Mouse (Mus musculus) T-helper 17 cell (primary cell): ENCODE data around the gene AI481877.
"Not testable (repeated sequence)": the region's sequence is repeated elsewhere in the genome, so short reads cannot be mapped to it uniquely, and the experiment has no call there.

ENCODE experiments used
- in situ Hi-C, 2 experiments: fragments of 300-600 bp; cut with MboI, MseI; formaldehyde crosslinking; loops; 1 replicate in 1 of 2; 2 replicates in 1 of 2; pipeline ENCODE4 v1.15.1; 2025; ENCODE audit warnings: high pct_unique_total_duplicates in 2 of 2

AI481877 gene

DNA sequence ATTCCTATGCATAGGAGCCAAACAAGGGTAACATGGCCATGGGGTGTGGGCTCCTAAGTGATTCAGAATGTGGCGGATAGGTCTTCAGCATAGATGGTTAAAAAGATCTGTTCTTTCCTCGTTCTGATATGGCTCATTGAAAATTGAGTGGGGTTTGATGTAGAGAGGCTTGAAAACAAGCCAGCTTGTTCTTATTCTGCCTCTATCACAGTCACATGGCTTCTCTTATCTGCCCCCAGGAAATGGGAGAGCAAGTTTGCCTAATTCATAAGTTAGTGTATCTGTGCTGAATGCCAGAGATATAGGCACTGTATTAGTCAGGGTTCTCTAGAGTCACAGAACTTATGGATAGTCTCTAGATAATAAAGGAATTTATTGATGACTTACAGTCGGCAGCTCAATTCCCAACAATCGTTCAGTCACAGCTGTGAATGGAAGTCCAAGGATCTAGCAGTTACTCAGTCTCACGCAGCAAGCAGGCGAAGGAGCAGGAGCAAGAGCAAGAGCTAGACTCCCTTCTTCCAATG lies at the start of gene AI481877:
Gene AI481877 (minus strand): TSS at position 477 of the 527 bp plus-strand sequence.
- in situ Hi-C loops, result not testable (repeated sequence)

DNA sequence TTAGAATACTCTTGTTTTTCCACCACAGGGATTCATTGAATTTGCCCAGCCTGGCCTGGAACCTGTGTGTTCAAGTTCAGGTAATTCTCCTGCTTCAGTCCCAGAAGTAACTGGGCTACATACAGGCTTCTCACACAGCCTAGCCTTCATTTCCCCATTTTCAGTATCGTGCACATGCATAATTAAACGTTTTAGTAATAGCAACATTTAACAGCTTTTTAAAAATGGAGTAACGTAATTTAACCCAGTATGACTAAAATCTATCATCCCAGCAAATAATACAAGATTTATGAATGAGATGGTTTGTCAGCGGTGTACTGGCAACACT lies 49.7 kb upstream of the AI481877 start:
- in situ Hi-C loops, result loop anchor here in 1 of 2 experiments (5.0 kb wide), 1 partner anchor 91 kb away; no protein-coding TSS in a partner anchor

DNA sequence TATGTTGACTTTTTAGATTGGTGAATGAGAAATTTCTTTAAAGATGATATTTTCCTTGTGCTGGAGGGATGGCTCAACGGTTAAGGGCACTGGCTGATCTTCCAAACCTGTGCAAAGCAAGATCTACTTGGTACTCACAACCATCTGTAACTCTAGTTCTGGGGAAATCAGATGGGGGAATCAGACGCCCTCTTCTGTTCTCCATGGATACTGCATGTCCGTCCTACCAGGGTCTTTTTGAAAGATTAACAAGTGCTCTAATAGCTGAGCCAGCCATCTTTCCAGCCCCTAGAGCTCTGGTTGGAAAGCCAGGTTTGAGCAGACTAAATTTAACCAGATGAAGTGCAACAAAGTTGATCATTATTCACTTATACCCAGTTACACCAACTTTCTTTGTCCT lies 48.5 kb upstream of the AI481877 start:
- in situ Hi-C loops, result loop anchor here in 1 of 2 experiments (5.0 kb wide), 1 partner anchor 90 kb away; no protein-coding TSS in a partner anchor

- in situ Hi-C loops, result loop anchor here in 1 of 2 experiments (5.0 kb wide), 1 partner anchor 88 kb away; no protein-coding TSS in a partner anchor
Observed at GRCm38 (mm10) chr4:59185671-59186070, 46.9 kb upstream of the AI481877 start.

GRCm38 (mm10) chr4:59181320-59182271 lies 42.8 kb upstream of the AI481877 start:
- in situ Hi-C loops, result no loop called here

- in situ Hi-C loops, result no loop called here
Observed at GRCm38 (mm10) chr4:59177566-59177965, 38.8 kb upstream of the AI481877 start.

DNA sequence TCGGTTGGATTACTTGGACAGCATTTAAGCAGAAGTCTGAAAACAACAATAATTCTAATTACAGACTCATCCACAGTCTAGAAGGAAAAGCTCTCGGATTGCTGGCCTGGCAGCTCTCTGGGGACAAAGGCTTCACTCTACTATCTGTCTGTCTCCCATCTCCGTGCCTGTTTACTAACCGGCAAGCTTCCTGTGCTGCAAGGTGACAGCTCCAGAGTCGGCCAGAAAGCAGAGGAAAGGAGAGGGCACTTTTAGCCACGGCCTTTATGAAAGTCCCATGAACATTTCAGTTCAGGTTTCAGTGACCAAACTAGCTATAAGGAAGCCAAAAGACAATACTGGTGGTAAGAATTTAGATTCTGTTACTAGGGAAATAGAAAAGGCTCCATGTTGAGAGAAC lies 37.1 kb upstream of the AI481877 start:
- in situ Hi-C loops, result no loop called here

- in situ Hi-C loops, result no loop called here
Observed at GRCm38 (mm10) chr4:59175003-59175402, 36.2 kb upstream of the AI481877 start.

DNA sequence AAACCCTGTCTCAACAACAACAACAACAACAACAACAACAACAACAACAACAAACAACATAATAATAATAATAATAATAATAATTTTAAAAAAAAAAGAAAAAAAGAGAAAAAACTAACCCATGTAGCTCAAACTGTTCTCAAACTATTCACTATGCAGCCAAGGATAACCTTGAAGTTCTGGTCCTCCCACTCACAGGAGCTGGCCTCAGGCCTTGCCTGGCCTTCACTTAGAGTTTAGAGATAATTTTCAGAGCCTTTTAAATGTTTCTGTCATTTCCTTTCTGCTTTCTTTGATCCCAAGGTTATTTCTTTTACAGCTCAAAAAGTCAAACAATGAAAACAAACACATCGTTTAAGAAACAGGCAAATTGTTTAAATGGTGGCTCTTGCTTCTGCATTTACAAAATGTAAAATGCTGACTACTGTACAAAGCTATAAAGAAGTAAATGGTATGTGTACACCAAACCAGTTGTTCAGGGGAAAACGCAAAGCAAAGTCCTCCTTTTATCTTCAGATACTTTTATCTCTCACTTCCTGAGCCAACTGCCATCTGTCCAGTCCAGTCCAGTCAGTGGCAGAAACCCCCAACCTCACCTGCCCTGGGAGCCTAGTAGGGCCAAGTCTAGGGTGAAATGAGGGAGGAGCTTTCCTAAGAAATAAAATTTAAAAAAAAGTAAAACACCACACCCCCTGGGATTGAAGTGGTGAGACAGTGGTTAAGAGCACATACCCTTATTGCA lies 34.6 kb upstream of the AI481877 start:
- in situ Hi-C loops, result loop anchor here in 1 of 2 experiments (25.0 kb wide), 1 partner anchor 711 kb away; no protein-coding TSS in a partner anchor

- in situ Hi-C loops, result loop anchor here in 1 of 2 experiments (25.0 kb wide), 1 partner anchor 710 kb away; no protein-coding TSS in a partner anchor
Observed at GRCm38 (mm10) chr4:59172616-59173015, 33.8 kb upstream of the AI481877 start.

DNA sequence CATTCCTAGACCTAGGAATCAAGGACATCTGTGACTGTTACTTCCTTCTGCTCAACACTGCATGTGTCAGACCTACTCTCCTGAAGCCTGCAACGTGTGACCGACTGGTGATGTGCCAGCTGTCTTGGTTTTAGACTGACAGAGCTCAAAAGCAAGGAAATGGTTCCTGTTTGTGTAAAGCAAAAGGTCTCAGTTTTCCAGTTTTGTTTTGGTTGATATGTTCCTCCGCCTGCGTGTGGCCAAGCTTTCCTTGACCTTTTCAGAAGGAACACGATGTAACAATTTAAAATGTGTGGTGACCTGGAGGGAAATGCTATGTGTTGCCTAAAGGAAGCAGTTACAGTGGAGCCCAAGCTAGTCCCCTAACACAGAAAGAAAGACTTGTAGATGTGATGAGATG lies 31.2 kb upstream of the AI481877 start:
- in situ Hi-C loops, result loop anchor here in 1 of 2 experiments (25.0 kb wide), 1 partner anchor 708 kb away; no protein-coding TSS in a partner anchor

DNA sequence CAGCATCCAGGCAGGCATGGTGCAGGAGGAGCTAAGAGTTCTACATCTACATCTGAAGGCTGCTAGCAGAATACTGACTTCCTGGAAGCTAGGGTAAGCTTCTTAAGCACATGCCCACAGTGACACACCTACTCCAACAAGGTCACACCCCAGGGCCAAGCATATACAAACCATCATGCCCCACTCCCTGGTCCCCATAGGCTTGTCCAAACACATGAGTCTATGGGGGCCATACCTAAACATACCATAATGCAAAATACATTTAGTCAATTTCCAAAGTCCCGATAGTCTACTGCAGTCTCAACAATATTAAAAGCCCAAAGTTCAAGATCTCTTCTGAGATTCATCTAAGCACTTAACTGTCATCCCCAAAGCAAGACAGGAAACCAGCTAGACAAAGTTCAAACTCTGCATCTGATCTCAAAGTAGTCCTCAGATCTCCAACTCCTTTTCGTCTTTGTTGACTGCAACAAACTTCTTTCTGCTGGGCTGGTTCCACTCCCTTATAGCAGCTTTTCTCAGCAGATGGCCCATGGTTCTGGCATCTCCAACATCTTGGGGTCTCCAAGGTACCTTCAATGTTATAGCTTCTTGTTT lies 28.6 kb upstream of the AI481877 start:
- in situ Hi-C loops, result loop anchor here in 1 of 2 experiments (25.0 kb wide), 1 partner anchor 705 kb away; no protein-coding TSS in a partner anchor

DNA sequence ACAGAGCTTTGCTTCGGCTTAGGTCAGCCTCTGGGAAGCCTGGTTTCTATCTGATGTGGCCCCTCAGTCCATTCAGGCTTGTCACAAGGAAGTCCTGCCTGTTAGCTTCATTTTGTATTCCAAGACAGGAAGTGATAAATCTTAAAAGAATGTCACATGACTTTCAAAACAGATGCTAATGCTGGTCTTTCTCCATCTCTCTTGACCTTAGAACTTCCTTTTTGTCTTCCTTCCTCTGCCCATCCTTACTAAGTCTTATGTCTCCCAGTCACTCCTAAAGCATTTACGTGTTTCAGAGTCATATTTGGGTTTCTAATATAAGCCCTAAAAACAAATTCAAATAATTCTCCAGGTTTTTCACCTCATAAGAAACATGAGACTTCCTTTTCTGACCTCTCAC lies 25.3 kb upstream of the AI481877 start:
- in situ Hi-C loops, result loop anchor here in 1 of 2 experiments (25.0 kb wide), 1 partner anchor 702 kb away; no protein-coding TSS in a partner anchor

DNA sequence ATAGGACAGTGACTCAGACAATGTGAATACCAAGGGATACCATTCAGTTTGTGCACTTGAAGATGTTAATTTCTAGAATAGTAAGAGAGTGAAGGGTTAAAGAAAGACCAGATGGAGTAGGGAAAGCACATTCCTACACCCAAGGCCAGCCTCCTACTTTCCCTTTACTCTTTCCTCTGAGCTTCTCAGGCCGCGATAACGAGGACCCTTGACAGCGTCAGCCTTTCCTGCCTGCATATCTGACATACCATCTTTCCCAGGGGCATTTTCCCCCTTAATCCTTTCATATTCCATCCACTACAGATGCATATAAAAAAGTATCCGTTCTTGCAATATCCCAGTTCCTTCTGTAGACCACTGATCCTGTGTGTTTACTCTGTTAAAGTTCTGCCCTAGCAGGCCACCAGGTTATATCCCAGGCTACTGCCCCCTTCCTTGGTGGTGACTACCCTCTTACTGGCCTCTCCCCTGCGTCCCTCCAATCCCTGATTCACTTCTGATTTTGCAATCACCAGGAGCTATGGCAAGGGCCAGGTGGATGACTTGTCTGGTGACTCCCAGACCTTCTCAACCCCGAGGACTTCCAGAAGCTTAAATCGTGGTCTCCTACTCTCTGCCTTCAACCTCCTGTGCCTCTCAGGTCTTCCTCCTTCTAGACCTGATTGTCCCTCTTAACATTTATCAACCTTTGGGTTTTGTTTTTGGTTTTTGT lies 22.3 kb upstream of the AI481877 start:
- in situ Hi-C loops, result loop anchor here in 1 of 2 experiments (25.0 kb wide), 1 partner anchor 699 kb away; no protein-coding TSS in a partner anchor

DNA sequence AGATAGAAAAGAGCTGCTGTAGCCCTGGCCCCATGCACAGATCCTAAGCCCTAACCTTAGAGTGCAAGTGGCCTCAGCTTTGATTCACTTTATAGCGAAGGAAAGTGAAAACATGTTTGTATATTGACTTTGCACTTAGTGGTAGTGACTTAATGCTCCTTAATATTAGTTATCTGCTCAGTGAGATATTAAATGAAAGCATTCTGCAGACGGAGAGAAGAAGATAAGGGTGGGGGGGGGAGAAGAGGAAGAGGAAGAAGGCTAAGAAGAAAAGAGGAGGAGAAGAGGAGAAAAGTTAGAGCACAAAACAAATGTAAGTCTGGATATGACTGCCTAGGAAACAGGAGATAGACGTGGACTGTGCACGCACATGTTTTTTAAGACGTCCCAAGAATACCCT lies 21.5 kb upstream of the AI481877 start:
- in situ Hi-C loops, result loop anchor here in 1 of 2 experiments (25.0 kb wide), 1 partner anchor 698 kb away; no protein-coding TSS in a partner anchor

DNA sequence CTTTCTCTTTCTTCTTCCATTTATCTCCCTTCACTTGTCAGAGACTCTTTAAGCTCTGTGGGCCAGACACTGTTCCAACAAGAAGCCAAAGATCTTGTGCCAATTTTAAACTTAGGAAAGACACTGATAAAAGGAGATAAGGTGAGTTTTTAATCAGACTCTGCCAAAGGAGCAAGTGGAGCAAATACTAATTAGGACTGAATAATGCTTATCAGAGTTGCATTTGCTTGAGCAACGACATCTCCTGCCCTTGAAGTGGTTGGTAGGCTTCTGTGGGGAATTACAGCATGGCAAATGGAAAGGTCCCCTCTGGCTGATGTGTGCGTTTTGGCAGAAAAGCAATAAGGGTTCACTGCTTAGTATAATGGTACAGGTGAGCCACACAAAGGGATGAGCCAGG lies 18.9 kb upstream of the AI481877 start:
- in situ Hi-C loops, result loop anchor here in 1 of 2 experiments (25.0 kb wide), 1 partner anchor 695 kb away; no protein-coding TSS in a partner anchor

DNA sequence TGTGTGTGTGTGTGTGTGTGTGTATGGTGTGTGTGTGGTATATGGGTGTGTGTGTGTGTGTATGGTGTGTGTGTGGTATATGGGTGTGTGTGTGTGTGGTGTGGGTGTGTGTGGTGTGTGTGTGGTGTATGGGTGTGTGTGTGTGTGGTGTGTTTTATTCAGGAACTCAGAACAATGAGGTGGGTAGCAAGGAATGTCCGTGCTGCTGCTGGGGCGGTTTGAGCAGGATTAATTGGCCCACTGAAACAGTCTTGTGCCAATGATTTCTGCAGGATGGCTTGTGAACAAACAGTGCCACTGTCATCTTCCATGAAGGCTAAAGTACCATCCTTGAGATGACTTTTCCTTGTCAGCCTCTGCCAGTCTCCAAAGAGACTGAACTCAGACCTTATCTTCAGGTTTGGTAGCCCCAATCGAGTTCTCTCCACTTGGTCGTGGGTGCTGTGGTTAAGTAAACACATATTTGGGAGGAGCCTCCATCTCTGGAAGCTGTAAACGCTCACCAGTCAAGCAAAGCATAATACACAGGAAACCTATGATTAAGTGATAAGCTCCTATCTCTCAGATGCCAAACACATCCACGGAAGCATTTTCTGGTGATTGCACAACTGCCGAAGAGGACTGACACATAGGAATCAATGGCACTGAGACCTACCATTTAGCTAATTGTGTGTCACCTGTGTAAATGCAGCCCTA lies 18.3 kb upstream of the AI481877 start:
- in situ Hi-C loops, result loop anchor here in 1 of 2 experiments (25.0 kb wide), 1 partner anchor 695 kb away; no protein-coding TSS in a partner anchor

GRCm38 (mm10) chr4:59151953-59152352 lies 13.2 kb upstream of the AI481877 start:
- in situ Hi-C loops, result loop anchor here (5.0 to 25.0 kb wide), 2 partner anchors 690 to 695 kb away; no protein-coding TSS in a partner anchor

- in situ Hi-C loops, result loop anchor here (5.0 to 25.0 kb wide), 2 partner anchors 689 to 696 kb away; no protein-coding TSS in a partner anchor
Observed at GRCm38 (mm10) chr4:59150907-59151306, 12.1 kb upstream of the AI481877 start.
